In the genomic region with DNA sequence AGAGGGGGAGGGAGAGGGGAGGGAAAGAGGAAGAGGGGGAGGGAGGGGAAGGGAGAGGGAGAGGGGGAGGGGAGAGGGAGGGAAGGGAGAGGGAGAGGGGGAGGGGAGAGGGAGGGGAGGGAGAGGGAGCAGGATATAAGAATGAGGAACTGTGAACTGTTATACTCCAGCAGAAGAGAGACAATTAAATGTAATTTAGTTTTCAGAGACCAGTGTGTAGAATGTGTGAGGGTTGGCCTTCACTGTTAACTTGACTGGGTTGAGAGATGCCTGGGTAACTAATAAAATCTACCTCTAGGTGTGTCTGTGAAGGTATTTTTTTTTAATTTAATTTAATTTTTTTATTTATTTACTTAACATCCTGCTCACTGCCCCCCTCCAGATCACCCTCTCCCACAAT, we compare ENCODE assay signal across 26 mouse cellular contexts.
DNase-seq lines count a peak whose midpoint lies in the region; ATAC-seq lines count a peak whose summit lies in the region.
"Had no signal": no experiment of that assay in that cellular context is flagged by ENCODE, and none has a peak within 500 bp of the region (broad histone marks: within the 10 kb centered on the region; RNA-seq: fewer than 3 reads in every experiment).

No protein-coding gene starts in this region.

- H3K36me3 ChIP-seq in embryonic facial prominence, embryonic 11.5 days (replicated peaks; ENCODE audit: control insufficient read depth, insufficient read depth, low read depth, low read length), result no peaks in the 10 kb centered on the region
- no peaks in the 10 kb centered on the region for H3K36me3 ChIP-seq in embryonic facial prominence, embryonic 10.5 days (replicated peaks)
- no peaks in the 10 kb centered on the region for H3K36me3 ChIP-seq in forebrain, embryonic 13.5 days (ENCODE audit: poor library complexity, severe bottlenecking)
- H3K36me3 ChIP-seq in forebrain, embryonic 10.5 days (replicated peaks), result no peaks in the 10 kb centered on the region
- no peaks in the 10 kb centered on the region for H3K36me3 ChIP-seq in midbrain, embryonic 12.5 days
- no peaks in the 10 kb centered on the region for H3K36me3 ChIP-seq in midbrain, embryonic 14.5 days (ENCODE audit: control insufficient read depth, insufficient read depth, low read length)
- H3K36me3 ChIP-seq: embryonic facial prominence, embryonic 12.5 days; embryonic facial prominence, embryonic 15.5 days; forebrain, embryonic 15.5 days; heart, embryonic 12.5 days; heart, embryonic 15.5 days; hindbrain, embryonic 10.5 days; hindbrain, embryonic 15.5 days had no signal

- H3K4me3 ChIP-seq in embryonic facial prominence, embryonic 11.5 days (ENCODE audit: low read depth, low read length), result no peak overlapping the region
- no peak overlapping the region for H3K4me3 ChIP-seq in embryonic facial prominence, embryonic 10.5 days
- no peak overlapping the region for H3K4me3 ChIP-seq in forebrain, embryonic 13.5 days
- no peak overlapping the region for H3K4me3 ChIP-seq in forebrain, embryonic 10.5 days
- no peak overlapping the region for H3K4me3 ChIP-seq in midbrain, embryonic 12.5 days
- no peak overlapping the region for H3K4me3 ChIP-seq in midbrain, embryonic 14.5 days (replicated peaks; ENCODE audit: low read depth, low read length)
- H3K4me3 ChIP-seq: embryonic facial prominence, embryonic 12.5 days; embryonic facial prominence, embryonic 15.5 days; forebrain, embryonic 15.5 days; gastrocnemius, adult 2 months; heart, embryonic 12.5 days; heart, embryonic 15.5 days; hindbrain, embryonic 10.5 days; hindbrain, embryonic 15.5 days had no signal

- H3K27me3 ChIP-seq in embryonic facial prominence, embryonic 11.5 days (ENCODE audit: control insufficient read depth, insufficient read depth, low read length), result no peaks in the 10 kb centered on the region
- H3K27me3 ChIP-seq in embryonic facial prominence, embryonic 10.5 days (replicated peaks; ENCODE audit: low read depth, poor library complexity, severe bottlenecking), result no peaks in the 10 kb centered on the region
- no peaks in the 10 kb centered on the region for H3K27me3 ChIP-seq in forebrain, embryonic 13.5 days
- H3K27me3 ChIP-seq in forebrain, embryonic 10.5 days (ENCODE audit: poor library complexity, severe bottlenecking), result no peaks in the 10 kb centered on the region
- no peaks in the 10 kb centered on the region for H3K27me3 ChIP-seq in midbrain, embryonic 12.5 days
- H3K27me3 ChIP-seq in midbrain, embryonic 14.5 days (ENCODE audit: control insufficient read depth, insufficient read depth, low read length), result no peaks in the 10 kb centered on the region
- H3K27me3 ChIP-seq: embryonic facial prominence, embryonic 12.5 days; embryonic facial prominence, embryonic 15.5 days; forebrain, embryonic 15.5 days; heart, embryonic 12.5 days; heart, embryonic 15.5 days; hindbrain, embryonic 15.5 days had no signal

- H3K4me2 ChIP-seq in embryonic facial prominence, embryonic 11.5 days (ENCODE audit: low read depth, low read length), result no peak overlapping the region
- H3K4me2 ChIP-seq in forebrain, embryonic 13.5 days, result no peak overlapping the region
- no peak overlapping the region for H3K4me2 ChIP-seq in midbrain, embryonic 12.5 days (replicated peaks)
- no peak overlapping the region for H3K4me2 ChIP-seq in midbrain, embryonic 14.5 days (ENCODE audit: low read length)
- H3K4me2 ChIP-seq: embryonic facial prominence, embryonic 12.5 days; embryonic facial prominence, embryonic 15.5 days; forebrain, embryonic 15.5 days; heart, embryonic 12.5 days; heart, embryonic 15.5 days; hindbrain, embryonic 15.5 days had no signal

- H3K27ac ChIP-seq in embryonic facial prominence, embryonic 11.5 days (replicated peaks; ENCODE audit: low read depth, low read length), result no peak overlapping the region
- no peak overlapping the region for H3K27ac ChIP-seq in embryonic facial prominence, embryonic 10.5 days (replicated peaks)
- H3K27ac ChIP-seq in forebrain, embryonic 13.5 days, result no peak overlapping the region
- H3K27ac ChIP-seq in forebrain, embryonic 10.5 days, result no peak overlapping the region
- H3K27ac ChIP-seq in midbrain, embryonic 12.5 days (replicated peaks), result no peak overlapping the region
- H3K27ac ChIP-seq in midbrain, embryonic 14.5 days (replicated peaks; ENCODE audit: low read depth, low read length), result no peak overlapping the region
- H3K27ac ChIP-seq: embryonic facial prominence, embryonic 12.5 days; embryonic facial prominence, embryonic 15.5 days; forebrain, embryonic 15.5 days; gastrocnemius, adult 2 months; heart, embryonic 15.5 days; hindbrain, embryonic 10.5 days; hindbrain, embryonic 15.5 days had no signal

- H3K9me3 ChIP-seq in embryonic facial prominence, embryonic 11.5 days (replicated peaks; ENCODE audit: control insufficient read depth, low read length), result no peaks in the 10 kb centered on the region
- no peaks in the 10 kb centered on the region for H3K9me3 ChIP-seq in embryonic facial prominence, embryonic 10.5 days
- H3K9me3 ChIP-seq in forebrain, embryonic 13.5 days (replicated peaks), result no peaks in the 10 kb centered on the region
- no peaks in the 10 kb centered on the region for H3K9me3 ChIP-seq in forebrain, embryonic 10.5 days
- no peaks in the 10 kb centered on the region for H3K9me3 ChIP-seq in midbrain, embryonic 12.5 days
- no peaks in the 10 kb centered on the region for H3K9me3 ChIP-seq in midbrain, embryonic 14.5 days (ENCODE audit: control insufficient read depth, low read length)
- H3K9me3 ChIP-seq: embryonic facial prominence, embryonic 12.5 days; embryonic facial prominence, embryonic 15.5 days; forebrain, embryonic 15.5 days; heart, embryonic 12.5 days; heart, embryonic 15.5 days; hindbrain, embryonic 10.5 days; hindbrain, embryonic 15.5 days had no signal

- DNase-seq in embryonic facial prominence, embryonic 11.5 days (ENCODE audit: low spot score), result no peak
- no peak for DNase-seq in embryonic facial prominence, embryonic 10.5 days (ENCODE audit: low spot score)
- DNase-seq in forebrain, embryonic 10.5 days (ENCODE audit: extremely low spot score, low spot score), result no peak
- no peak for DNase-seq in midbrain, embryonic 14.5 days
- DNase-seq: adrenal gland, adult 8-10 months; adrenal gland, postnatal 25 days; cerebellum, adult 18-20 months; cerebellum, postnatal 14 days; gastrocnemius, adult 2 months; gastrocnemius, postnatal 25 days; heart, adult 18-20 months; heart, postnatal 10 days; heart, postnatal 36 days; kidney, adult 2 months had no signal

- no peaks in the 10 kb centered on the region for H3K4me1 ChIP-seq in embryonic facial prominence, embryonic 11.5 days (ENCODE audit: control insufficient read depth, insufficient read depth, low read length)
- H3K4me1 ChIP-seq in embryonic facial prominence, embryonic 10.5 days, result no peaks in the 10 kb centered on the region
- no peaks in the 10 kb centered on the region for H3K4me1 ChIP-seq in forebrain, embryonic 13.5 days
- peaks cover 13% of the 10 kb centered on the region for H3K4me1 ChIP-seq in forebrain, embryonic 10.5 days
- H3K4me1 ChIP-seq in midbrain, embryonic 12.5 days, result no peaks in the 10 kb centered on the region
- H3K4me1 ChIP-seq in midbrain, embryonic 14.5 days (ENCODE audit: control insufficient read depth, insufficient read depth, low read length), result no peaks in the 10 kb centered on the region
- H3K4me1 ChIP-seq: embryonic facial prominence, embryonic 12.5 days; embryonic facial prominence, embryonic 15.5 days; forebrain, embryonic 15.5 days; heart, embryonic 12.5 days; heart, embryonic 15.5 days; hindbrain, embryonic 15.5 days had no signal

- peak; percentile 34; the same call in 1 of the 2 replicates for ATAC-seq in embryonic facial prominence, embryonic 11.5 days (replicated peaks; ENCODE audit: insufficient number of reproducible peaks, low FRiP score, low TSS enrichment, low read depth)
- peak; percentile 62; the same call in 1 of the 2 replicates for ATAC-seq in forebrain, embryonic 13.5 days
- 0 out of 2 replicates have a peak, but pooled peaks have one; percentile 17 for ATAC-seq in midbrain, embryonic 12.5 days (ENCODE audit: low FRiP score, low read depth)
- no peak for ATAC-seq in midbrain, embryonic 14.5 days (ENCODE audit: low FRiP score, low TSS enrichment)
- no peak for ATAC-seq in CD4-positive, CD25-positive, alpha-beta regulatory T cell, adult 4 months
- ATAC-seq: activated CD4-positive, CD25-positive, alpha-beta regulatory T cell, adult 4 months; forebrain, embryonic 15.5 days; intestine, postnatal 0 days had no signal

- H3K9ac ChIP-seq in embryonic facial prominence, embryonic 11.5 days (replicated peaks; ENCODE audit: low read length), result no peak overlapping the region
- H3K9ac ChIP-seq in forebrain, embryonic 13.5 days, result no peak overlapping the region
- no peak overlapping the region for H3K9ac ChIP-seq in midbrain, embryonic 12.5 days (replicated peaks)
- no peak overlapping the region for H3K9ac ChIP-seq in midbrain, embryonic 14.5 days (replicated peaks; ENCODE audit: low read length)
- H3K9ac ChIP-seq: embryonic facial prominence, embryonic 12.5 days; embryonic facial prominence, embryonic 15.5 days; forebrain, embryonic 15.5 days; heart, embryonic 12.5 days; heart, embryonic 15.5 days; hindbrain, embryonic 15.5 days had no signal

Comparison
In these comparisons a context has a peak if more than half of its experiments do, and no peak if none do; other contexts are left out.
1. ATAC-seq: peak in embryonic facial prominence, embryonic 11.5 days (single experiment), forebrain, embryonic 13.5 days (single experiment) and midbrain, embryonic 12.5 days (single experiment); none in midbrain, embryonic 14.5 days (single experiment) and CD4-positive, CD25-positive, alpha-beta regulatory T cell, adult 4 months (single experiment).